Mouse (Mus musculus) liver, adult 2 months (tissue): ENCODE measurements around the gene Dtx3l.

Source experiments
- CTCF ChIP-seq: fragments of 200-500 bp; IDR thresholded peaks from 2 replicates; pipeline ENCODE4 v1.5.1; 2011; ENCODE audit warnings: low read depth, low read length, control low read depth
- POLR2A ChIP-seq: fragments of 200-500 bp; IDR thresholded peaks from 2 replicates; pipeline ENCODE4 v1.6.1; 2011; ENCODE audit warnings: low read length, control low read depth; ENCODE audit not compliant: insufficient read depth; ENCODE audit errors: extremely low read depth

- TF ChIP-seq POLR2A, result no peak
- TF ChIP-seq CTCF, result no peak
Measured at GRCm38 (mm10) chr16:35911449-35911848, 27.5 kb downstream of the Dtx3l start.
